Mouse (Mus musculus) layer of hippocampus, adult 2 months (tissue): Measurements from ENCODE around the gene P2ry6. TPM values are rescaled to one million over a fixed set of nuclear protein-coding genes. Genes with fewer than 3 reads are reported as not detected.

Experiments
- DNase-seq, 2 experiments: peaks; one replicate each; pipeline ENCODE4 v3.0.0; 2022; ENCODE audit warnings: low spot score in 2 of 2
- H3K27ac ChIP-seq: fragments of 200-600 bp; 2 replicates; pipeline ENCODE4 v1.8.1; 2022
- H3K4me3 ChIP-seq: fragments of 200-600 bp; 2 replicates; pipeline ENCODE4 v1.8.1; 2022; ENCODE audit warnings: mild to moderate bottlenecking
- CTCF ChIP-seq: fragments of 200-600 bp; conservative IDR thresholded peaks from 2 replicates; pipeline ENCODE4 v1.8.1; 2022; ENCODE audit warnings: antibody characterized with exemption, mild to moderate bottlenecking, moderate library complexity
- total RNA-seq, 2 experiments: library from RNA; stranded (reverse); gene quantifications; 2 replicates each; pipeline ENCODE4 v1.2.3; 2021

Gene P2ry6
- total RNA-seq, 2 experiments from 2014 or later, result 3.0 to 3.6 TPM

DNA sequence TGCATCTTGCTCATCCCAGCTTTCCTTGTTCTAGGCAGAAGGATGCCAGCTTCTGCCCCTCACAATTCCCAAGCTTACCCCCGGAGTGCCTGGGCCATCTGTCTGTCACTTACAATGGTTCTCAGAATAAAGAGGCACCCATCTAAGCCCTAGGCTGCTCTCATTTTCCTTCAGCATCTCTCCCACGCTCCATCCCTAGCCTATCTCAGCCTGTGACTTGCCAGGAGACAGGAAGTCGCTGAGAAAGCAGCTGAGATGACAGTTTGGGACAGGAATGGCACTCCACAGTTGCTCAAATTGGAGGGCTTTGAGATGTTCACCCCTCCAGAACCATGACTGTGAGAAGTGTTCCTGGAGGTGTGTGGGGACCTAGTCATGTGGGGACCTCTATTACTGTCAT is 1.6 kb downstream of the P2ry6 start:
- no peak for TF ChIP-seq CTCF
- DNase-seq, result no peak

DNA sequence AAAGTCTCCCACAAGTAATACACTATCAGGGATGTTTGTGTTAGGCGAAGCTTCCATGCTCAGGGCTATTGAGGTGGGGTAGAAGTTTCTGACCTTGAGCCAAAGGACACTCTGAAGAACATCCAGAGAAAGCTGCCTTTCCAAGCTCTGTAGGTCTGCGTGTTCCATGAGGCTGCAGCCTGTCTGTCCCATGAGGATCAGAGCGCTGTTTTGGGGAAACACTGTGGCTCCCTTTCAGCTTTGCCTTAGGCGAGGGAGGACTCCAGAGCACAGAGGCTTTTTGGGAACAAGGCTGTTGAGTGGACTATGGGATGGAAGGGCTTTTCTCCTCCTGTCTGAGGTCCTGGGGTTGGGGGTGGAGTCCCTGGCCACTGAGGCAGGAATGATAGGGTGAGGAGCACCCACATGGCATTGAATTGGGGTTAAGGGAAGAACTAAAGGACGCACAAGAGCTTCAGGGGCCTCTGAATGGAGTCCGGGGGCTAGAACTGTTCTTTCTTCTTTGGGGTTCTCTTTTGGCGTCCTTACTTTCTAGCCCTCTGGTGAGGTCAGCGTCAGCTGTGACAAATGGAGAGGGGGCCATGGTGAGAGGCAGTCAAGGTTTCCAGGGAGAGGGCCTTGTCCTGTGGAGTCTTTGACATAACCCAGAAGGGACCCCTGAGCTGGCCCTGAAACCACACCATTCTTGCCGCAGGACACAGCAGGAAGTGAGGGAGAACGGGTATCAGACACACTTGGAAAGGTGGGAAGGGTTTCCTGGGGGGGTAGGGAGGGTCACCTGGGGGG is 5.4 kb downstream of the P2ry6 start:
- TF ChIP-seq CTCF, result no peak
- no peak for DNase-seq
- H3K27ac ChIP-seq, result no peak overlapping the region
- H3K4me3 ChIP-seq, result no peak overlapping the region

More for the DNA sequence above, 1.6 kb downstream of the P2ry6 start:
- Histone ChIP-seq H3K27ac (peak overlapping the region; percentile 51; the same call in 1 of the 2 replicates), H3K4me3 (no peak overlapping the region)

DNA sequence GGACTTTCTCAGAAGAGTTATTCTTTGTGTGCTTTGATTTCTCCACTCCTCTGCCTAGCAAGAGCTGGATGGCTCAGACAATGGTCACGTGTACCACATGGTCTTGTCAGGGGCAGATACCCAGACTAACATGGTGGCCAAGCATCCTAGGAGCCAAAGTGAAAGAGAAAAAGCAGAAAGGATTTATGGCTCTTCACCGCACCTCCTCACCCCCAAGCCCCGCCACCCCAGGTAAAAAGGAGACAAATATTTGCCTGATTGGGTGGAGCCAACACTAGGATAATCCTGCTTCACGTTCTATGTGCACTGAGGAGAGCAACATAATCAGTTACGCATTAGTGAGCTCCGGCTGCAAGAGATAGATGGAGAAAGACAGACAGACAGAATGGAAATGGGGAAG is 6.1 kb downstream of the P2ry6 start:
- no peak for TF ChIP-seq CTCF
- no peak for DNase-seq
- no peak overlapping the region for H3K4me3 ChIP-seq
- no peak overlapping the region for H3K27ac ChIP-seq

DNA sequence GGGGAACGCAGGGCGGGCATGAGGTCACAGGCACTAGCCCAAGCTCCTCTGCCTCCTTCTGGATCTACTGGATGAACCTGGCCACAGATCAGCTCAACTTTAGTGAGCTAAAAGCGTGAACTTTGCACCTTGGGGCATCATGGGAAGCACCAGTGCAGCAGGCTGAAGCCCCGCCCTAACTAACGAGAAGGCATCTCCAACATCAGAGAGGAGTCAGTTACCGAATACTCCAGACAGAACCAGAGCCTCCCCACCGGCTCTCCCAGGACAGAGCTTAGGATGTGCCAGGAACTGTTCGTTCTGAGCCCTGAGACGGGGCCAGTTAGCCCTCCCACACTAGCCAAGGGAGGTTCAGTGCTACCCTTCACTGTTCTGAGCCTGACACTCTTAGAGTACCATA is 6.6 kb downstream of the P2ry6 start:
- no peak overlapping the region for H3K27ac ChIP-seq
- no peak for TF ChIP-seq CTCF
- no peak for DNase-seq
- H3K4me3 ChIP-seq, result no peak overlapping the region

DNA sequence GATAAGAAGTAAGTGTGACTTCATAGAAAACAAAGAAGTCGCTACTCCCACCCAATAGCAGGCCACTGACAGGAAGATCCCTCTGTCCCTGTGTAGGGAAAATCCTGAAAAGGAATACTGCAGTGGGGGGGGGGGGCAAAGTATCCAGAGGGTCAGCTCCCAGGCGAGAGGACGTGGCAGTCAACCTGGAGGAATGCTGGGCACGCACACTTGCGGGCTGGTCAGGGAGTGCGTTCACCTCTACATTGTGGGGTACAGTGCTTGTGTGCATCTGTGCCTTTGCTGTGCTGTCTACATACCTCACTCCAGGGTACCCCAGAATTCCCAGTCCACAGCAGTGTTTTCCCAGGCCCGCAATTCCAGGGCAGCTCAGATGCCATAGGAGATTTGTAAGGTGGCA is 8.4 kb downstream of the P2ry6 start:
- H3K4me3 ChIP-seq, result no peak overlapping the region
- TF ChIP-seq CTCF, result no peak
- no peak overlapping the region for H3K27ac ChIP-seq
- DNase-seq, result no peak

DNA sequence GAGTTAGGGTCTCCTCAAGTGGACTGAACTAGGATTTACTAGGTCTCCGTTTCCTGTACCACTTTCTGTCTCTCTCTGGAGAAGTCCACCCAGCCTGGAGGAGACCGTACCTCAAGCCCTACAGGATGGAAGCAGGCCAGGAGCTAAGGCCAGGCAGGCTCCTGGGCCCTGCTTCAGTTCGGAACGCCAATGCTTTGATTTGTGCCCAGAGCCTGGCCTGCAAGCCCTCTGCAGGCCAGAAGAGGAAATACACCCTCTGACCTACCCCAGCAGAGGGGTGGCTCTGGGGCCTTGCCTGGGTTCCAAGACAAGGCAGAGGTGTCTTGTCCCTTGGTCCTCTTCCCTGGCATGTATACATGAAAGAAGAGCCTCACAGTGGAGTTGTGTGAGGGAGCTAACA is 9.4 kb downstream of the P2ry6 start:
- Histone ChIP-seq H3K4me3 (no peak overlapping the region), H3K27ac (no peak overlapping the region)
- no peak for DNase-seq
- peak; percentile 99 for TF ChIP-seq CTCF

DNA sequence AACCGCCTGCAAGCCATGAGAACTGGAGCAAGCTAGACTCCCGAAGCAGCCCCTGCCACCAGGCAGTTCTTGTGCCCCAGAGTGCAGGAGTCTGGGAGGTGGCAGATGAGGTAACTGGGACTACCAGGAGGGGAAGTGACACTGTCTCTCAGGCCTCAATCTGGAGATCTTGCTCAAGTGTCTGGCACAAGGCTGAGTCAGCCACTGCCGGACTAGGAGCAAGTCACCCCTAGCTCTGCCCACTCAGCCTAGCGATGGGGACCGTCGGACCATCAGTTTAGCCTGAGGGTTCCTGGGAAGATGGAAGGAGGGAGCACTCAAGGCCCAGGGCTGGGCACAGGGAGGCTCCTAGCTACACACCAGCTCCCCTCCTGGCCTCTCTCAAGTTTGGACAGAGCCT is 10.2 kb downstream of the P2ry6 start:
- no peak for DNase-seq
- no peak for TF ChIP-seq CTCF
- Histone ChIP-seq H3K4me3 (no peak overlapping the region), H3K27ac (0 out of 2 replicates have a peak overlapping the region, but pooled peaks have one; percentile 14)

DNA sequence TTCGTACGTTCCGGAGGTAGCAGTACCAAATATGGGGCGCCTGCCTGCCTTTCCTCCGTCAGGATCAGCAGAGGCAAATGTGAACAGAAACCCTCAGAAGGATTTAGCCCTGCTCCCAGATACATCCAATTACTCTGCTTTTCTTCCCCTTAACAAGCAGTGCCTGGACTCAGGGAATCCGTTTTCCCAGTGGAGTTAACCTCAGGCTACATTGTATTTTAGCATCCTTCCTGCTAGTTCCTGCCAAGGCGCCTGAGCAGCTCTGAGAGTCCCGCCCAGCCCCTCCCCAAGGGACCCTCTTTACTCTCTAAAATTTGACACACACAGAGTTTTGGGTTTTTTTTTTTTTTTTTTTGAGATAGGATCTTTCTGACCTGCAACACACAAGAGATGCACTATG is 11.1 kb downstream of the P2ry6 start:
- no peak overlapping the region for H3K4me3 ChIP-seq
- DNase-seq, result no peak
- no peak for TF ChIP-seq CTCF
- no peak overlapping the region for H3K27ac ChIP-seq

DNA sequence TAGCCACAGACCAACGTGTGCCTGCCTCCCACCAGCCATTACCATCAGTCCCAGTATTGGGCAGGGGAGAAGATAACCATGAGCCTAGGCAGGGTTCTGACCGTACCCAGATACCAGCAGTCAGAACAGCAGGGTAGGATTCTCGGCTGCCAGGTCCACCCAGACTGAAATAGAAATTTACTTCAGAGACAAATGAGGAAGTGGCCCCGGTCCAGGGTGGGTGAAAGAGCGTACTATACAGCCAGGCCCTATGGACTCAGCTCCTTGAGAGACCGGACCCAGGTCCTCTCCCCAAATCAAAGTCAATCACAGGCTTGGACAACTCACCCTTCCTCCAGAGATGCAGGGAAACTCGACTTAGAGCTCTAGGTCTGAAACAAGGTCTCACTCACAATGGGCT is 13.3 kb downstream of the P2ry6 start:
- Histone ChIP-seq H3K27ac (no peak overlapping the region), H3K4me3 (no peak overlapping the region)
- no peak for TF ChIP-seq CTCF
- DNase-seq, result no peak

DNA sequence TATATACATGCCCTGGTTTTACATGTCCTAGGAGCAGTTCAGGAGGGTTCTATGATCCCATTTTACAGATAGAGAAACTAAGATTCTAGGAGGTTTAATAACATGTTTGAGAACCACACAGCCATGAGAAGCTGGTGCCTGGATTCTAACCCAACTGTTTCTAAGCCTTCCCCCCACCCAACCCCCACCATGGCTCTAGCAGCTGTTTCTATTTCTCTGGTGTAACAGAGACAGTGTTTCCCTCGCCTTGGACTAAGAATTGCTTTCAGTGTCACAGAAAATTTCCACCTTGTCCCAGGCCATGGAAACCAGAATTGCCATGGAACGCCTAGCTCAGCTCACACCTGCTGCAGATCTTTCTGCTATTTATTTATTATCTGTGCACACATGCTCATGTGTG is 14.0 kb downstream of the P2ry6 start:
- no peak for TF ChIP-seq CTCF
- Histone ChIP-seq H3K27ac (no peak overlapping the region), H3K4me3 (no peak overlapping the region)
- no peak for DNase-seq

DNA sequence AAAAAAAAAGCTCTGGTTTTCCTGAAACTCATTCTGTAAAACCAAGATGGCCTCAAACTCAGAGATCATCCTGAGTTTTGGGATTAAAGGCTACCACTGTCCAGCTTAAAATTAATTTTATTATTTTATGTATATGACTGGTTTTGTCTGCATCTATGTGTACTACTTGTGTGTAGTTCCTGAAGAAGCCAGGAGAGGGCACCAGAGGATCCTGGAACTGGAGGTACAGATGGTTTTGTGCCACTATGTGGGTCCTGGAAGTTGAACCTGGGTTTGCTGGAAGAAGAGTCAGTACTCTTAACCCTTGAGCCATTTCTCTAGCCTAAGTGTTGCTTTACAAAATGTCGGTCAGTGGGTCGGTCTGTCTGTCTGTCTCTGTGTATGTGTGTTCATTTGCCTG is 16.0 kb downstream of the P2ry6 start:
- no peak overlapping the region for H3K4me3 ChIP-seq
- no peak for DNase-seq
- H3K27ac ChIP-seq, result no peak overlapping the region
- TF ChIP-seq CTCF, result peak; percentile 60

DNA sequence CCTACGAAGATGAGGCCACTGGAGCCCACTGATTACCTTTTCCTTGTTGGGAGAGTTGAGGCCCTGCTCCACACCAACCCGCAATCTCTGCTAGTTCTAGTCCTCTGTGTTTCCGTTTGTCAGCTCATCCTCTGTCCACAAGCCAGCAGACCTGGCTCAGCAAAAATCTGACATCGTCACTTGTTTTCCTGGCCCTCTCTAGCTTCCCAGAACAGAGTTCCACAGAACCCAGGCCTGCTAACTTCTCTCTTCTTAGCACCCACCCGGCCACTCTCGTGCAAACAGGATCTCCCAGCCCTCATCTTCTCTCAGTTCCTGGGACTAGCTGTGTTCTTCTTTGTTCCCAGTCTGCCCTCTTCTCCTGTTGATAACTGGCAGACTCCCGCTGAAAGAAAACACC is 21.8 kb downstream of the P2ry6 start:
- H3K27ac ChIP-seq, result peak overlapping the region; percentile 55; the same call in 1 of the 2 replicates
- DNase-seq, result no peak
- TF ChIP-seq CTCF, result no peak
- H3K4me3 ChIP-seq, result no peak overlapping the region

DNA sequence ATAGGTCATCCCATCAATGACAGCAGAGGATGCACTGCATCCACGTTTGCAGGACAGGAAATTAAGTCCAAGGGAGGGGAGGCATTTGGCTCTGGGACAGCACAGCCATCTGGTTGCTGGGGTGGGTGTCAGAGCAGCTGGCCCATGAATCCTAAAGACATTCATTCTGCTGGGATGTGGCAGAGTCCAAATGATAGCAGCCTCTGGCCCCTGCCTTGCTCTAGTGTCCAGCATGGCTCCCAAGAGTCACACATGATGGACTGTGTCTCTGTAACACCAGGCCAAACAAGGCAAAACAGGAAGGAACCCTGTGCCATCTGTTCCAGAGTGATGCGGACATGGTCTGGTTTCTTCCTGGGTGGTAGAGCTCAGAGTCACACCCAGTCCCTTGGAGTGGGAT is 22.5 kb downstream of the P2ry6 start:
- no peak for TF ChIP-seq CTCF
- no peak for DNase-seq
- H3K4me3 ChIP-seq, result no peak overlapping the region
- H3K27ac ChIP-seq, result peak overlapping the region; percentile 55; the same call in 1 of the 2 replicates

DNA sequence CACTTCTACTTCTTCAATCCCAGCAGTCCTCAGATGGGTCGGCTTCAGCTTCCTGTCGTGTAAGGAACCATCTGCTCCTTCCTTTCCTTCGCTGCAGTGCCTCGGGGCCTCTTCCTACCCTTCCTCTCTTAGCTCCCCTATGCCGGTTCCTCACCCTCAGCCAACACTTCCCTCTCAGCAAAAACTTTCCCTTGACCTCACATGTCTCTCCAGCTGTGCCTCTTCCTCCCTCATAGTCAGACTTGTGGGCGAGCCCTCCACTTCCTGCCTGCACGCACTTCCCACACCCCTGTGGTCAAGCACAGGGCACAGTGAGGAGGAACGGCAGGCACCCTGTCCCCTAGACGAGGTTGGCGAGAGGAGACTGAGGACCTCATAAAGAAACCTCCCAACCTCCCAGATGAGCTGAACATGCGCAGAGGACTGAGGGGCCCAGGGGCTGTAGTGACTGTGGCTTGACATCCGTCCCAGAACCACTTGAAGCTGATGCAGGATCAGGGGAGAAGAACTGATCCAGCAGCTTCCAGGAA is 23.9 kb downstream of the P2ry6 start:
- no peak for TF ChIP-seq CTCF
- Histone ChIP-seq H3K4me3 (no peak overlapping the region), H3K27ac (no peak overlapping the region)
- no peak for DNase-seq
